Mouse (Mus musculus) spleen, embryonic (tissue): ENCODE measurements at regions not wholly inside any gene's neighbourhood (a gene's known extent, or its start where the extent isn't known, plus 50 kb on each side); places are given as distances from the start of the nearest gene placed in this dataset.

Experiments
- CTCF ChIA-PET: fragments of 350-600 bp; sonication (Branson Sonifier 250); formaldehyde crosslinking; loops from one replicate; lab custom pipeline; 2022; lab: Charles Lee

- CTCF ChIA-PET, result no interaction called here
These were observed 155.5 kb upstream of the Foxq1 start for GRCm38 (mm10) chr13:31400401-31400800.

GRCm38 (mm10) chr13:31405312-31405711, 150.6 kb upstream of the Foxq1 start:
- CTCF ChIA-PET, result no interaction called here

GRCm38 (mm10) chr13:31408439-31409122, 147.4 kb upstream of the Foxq1 start:
- CTCF ChIA-PET, result no interaction called here

GRCm38 (mm10) chr13:31409123-31409513, 146.8 kb upstream of the Foxq1 start:
- CTCF ChIA-PET, result no interaction called here

GRCm38 (mm10) chr13:31421556-31421955, 134.4 kb upstream of the Foxq1 start:
- CTCF ChIA-PET, result no interaction called here

- CTCF ChIA-PET, result no interaction called here
These were observed 132.3 kb upstream of the Foxq1 start for GRCm38 (mm10) chr13:31423599-31423998.

- CTCF ChIA-PET, result no interaction called here
These were observed 130.0 kb upstream of the Foxq1 start for GRCm38 (mm10) chr13:31425825-31426500.

GRCm38 (mm10) chr13:31436434-31436833, 119.5 kb upstream of the Foxq1 start:
- CTCF ChIA-PET, result no interaction called here

- CTCF ChIA-PET, result no interaction called here
These were observed 115.9 kb upstream of the Foxq1 start for GRCm38 (mm10) chr13:31439761-31440627.

GRCm38 (mm10) chr13:31458883-31459282, 97.1 kb upstream of the Foxq1 start:
- CTCF ChIA-PET, result no interaction called here

GRCm38 (mm10) chr13:31465141-31465540, 90.8 kb upstream of the Foxq1 start:
- CTCF ChIA-PET, result no interaction called here

GRCm38 (mm10) chr13:31465711-31466110, 90.2 kb upstream of the Foxq1 start:
- CTCF ChIA-PET, result no interaction called here

GRCm38 (mm10) chr13:31468131-31468530, 87.8 kb upstream of the Foxq1 start:
- CTCF ChIA-PET, result no interaction called here

- CTCF ChIA-PET, result no interaction called here
These were observed 87.0 kb upstream of the Foxq1 start for GRCm38 (mm10) chr13:31468983-31469382.

GRCm38 (mm10) chr13:31472366-31472765, 83.6 kb upstream of the Foxq1 start:
- CTCF ChIA-PET, result no interaction called here

- CTCF ChIA-PET, result no interaction called here
These were observed 83.1 kb upstream of the Foxq1 start for GRCm38 (mm10) chr13:31472804-31473203.

GRCm38 (mm10) chr13:31473275-31473674, 82.7 kb upstream of the Foxq1 start:
- CTCF ChIA-PET, result no interaction called here

GRCm38 (mm10) chr13:31475845-31476244, 80.1 kb upstream of the Foxq1 start:
- CTCF ChIA-PET, result no interaction called here

GRCm38 (mm10) chr13:31477171-31477867, 78.6 kb upstream of the Foxq1 start:
- CTCF ChIA-PET, result no interaction called here

GRCm38 (mm10) chr13:31481105-31481844, 74.7 kb upstream of the Foxq1 start:
- CTCF ChIA-PET, result no interaction called here

GRCm38 (mm10) chr13:31486373-31486772, 69.6 kb upstream of the Foxq1 start:
- CTCF ChIA-PET, result no interaction called here
